17 mouse cellular contexts compared by ENCODE assay signal in the genomic region with DNA sequence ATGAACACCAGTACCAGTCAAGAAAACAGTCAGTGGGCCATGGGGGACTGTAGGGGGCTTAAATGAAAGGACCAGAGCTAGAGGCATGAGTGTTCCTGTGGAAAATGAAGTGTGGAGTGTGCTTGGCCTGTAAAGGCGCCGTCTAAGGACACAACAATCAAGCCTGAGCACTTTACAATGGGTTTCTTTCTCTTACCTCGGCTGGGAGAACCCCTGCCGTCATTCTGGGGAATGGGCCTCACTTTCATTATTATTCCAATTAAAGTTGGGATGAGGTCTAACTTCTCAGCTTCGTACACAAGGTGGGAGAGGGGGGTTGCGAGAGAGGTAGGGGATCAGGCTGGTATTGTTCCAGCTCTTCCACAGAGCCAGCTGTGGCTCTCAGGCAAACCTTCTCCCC. TPM values are rescaled to one million over a fixed set of nuclear protein-coding genes. Genes with fewer than 3 reads are reported as not detected.
"Had no signal": no experiment of that assay in that cellular context is flagged by ENCODE, and none has a peak within 500 bp of the region (broad histone marks: within the 10 kb centered on the region; RNA-seq: fewer than 3 reads in every experiment).

No protein-coding gene starts in this region.

- H3K9me3 ChIP-seq: midbrain, embryonic 10.5 days; midbrain, embryonic 12.5 days; midbrain, embryonic 15.5 days; neural tube, embryonic 12.5 days; stomach, embryonic 15.5 days had no signal

- H3K4me1 ChIP-seq: midbrain, embryonic 15.5 days; neural tube, embryonic 12.5 days; stomach, embryonic 15.5 days had no signal

- H3K9ac ChIP-seq: lung, embryonic 14.5 days; midbrain, embryonic 12.5 days; midbrain, embryonic 15.5 days; neural tube, embryonic 12.5 days; stomach, embryonic 15.5 days had no signal

- H3K27me3 ChIP-seq: midbrain, embryonic 12.5 days; midbrain, embryonic 15.5 days; neural tube, embryonic 12.5 days had no signal

- H3K4me3 ChIP-seq: midbrain, embryonic 10.5 days; midbrain, embryonic 12.5 days; midbrain, embryonic 15.5 days; neural tube, embryonic 12.5 days; stomach, embryonic 15.5 days had no signal

- H3K36me3 ChIP-seq: midbrain, embryonic 10.5 days; midbrain, embryonic 12.5 days; midbrain, embryonic 15.5 days; neural tube, embryonic 12.5 days; stomach, embryonic 15.5 days had no signal

- H3K4me2 ChIP-seq: lung, embryonic 14.5 days; midbrain, embryonic 12.5 days; midbrain, embryonic 15.5 days; neural tube, embryonic 12.5 days; stomach, embryonic 15.5 days had no signal

- H3K27ac ChIP-seq: midbrain, embryonic 10.5 days; midbrain, embryonic 12.5 days; midbrain, embryonic 15.5 days; neural tube, embryonic 12.5 days; stomach, embryonic 15.5 days; stomach, postnatal 0 days had no signal

- DNase-seq: lung, adult 18-20 months; lung, postnatal 10 days; lung, postnatal 4 days; right cerebral cortex, postnatal 14 days; thymus, adult 2 months; thymus, postnatal 25 days; thymus, postnatal 4 days had no signal

- ATAC-seq: midbrain, embryonic 15.5 days had no signal

RNA-seq across cellular contexts. Expression of gene Dnmt3c, which starts 53.5 kb away (rescaled TPM):
- polyA plus RNA-seq: midbrain, embryonic 12.5 days; midbrain, embryonic 15.5 days; midbrain, postnatal 0 days; neural tube, embryonic 14.5 days; stomach, postnatal 0 days; thymus, adult 2 months; urinary bladder, adult 2 months had no signal
